1 mouse cellular context compared by ENCODE assay signal in the genomic region with DNA sequence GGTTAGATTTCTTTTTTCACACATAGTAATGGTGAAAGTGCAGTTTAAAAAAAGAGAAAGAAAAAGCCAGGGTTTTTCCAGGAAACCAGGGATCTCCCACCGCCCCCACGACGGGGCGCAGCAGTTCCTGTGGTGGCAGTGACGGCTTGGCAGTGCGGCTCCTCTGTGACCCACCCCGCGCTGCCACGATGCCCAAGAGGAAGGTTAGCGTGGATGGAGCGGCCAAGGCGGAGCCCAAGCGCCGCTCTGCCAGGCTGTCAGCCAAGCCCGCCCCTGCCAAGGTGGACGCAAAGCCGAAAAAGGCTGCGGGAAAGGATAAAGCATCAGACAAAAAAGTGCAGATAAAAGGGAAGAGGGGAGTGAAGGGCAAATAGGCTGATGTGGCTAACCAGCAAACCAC.
TF ChIP-seq lines count a peak whose summit lies in the region.

No protein-coding gene starts in this region.

TF ChIP-seq in CH12.LX, 34 proteins besides CTCF, POLR2A, EP300 and RAD21 (continued from another document):
- TF ChIP-seq CHD1 (IDR thresholded peaks at IDR 0.05; ENCODE audit: low read depth, low read length), result no peak
